Mouse (Mus musculus): ENCODE measurements around the gene Wdr73.

Gene Wdr73

GRCm38 (mm10) chr7:80900944-80901501 is at the start of gene Wdr73:
TSS of gene Wdr73 (minus strand) at chr7:80901269.
- peak; percentile 42; the same call in 1 of the 2 replicates for TF ChIP-seq GATA4 (IDR thresholded peaks at IDR 0.05; ENCODE audit: insufficient replicate concordance, low read length)

- no peak for TF ChIP-seq GATA4 (IDR thresholded peaks at IDR 0.05; ENCODE audit: insufficient replicate concordance, low read length)
Observed at GRCm38 (mm10) chr7:80947445-80948350, 46.6 kb upstream of the Wdr73 start, which contains the start of gene Sec11a. TSS of gene Sec11a (minus strand) at chr7:80947780.

GRCm38 (mm10) chr7:80939808-80940207 is 38.7 kb upstream of the Wdr73 start:
- no peak for TF ChIP-seq GATA4 (IDR thresholded peaks at IDR 0.05; ENCODE audit: insufficient replicate concordance, low read length)

- TF ChIP-seq GATA4 (IDR thresholded peaks at IDR 0.05; ENCODE audit: insufficient replicate concordance, low read length): no peak
Observed at GRCm38 (mm10) chr7:80935834-80936233, 34.8 kb upstream of the Wdr73 start.

GRCm38 (mm10) chr7:80932777-80933176 is 31.7 kb upstream of the Wdr73 start:
- TF ChIP-seq GATA4 (IDR thresholded peaks at IDR 0.05; ENCODE audit: insufficient replicate concordance, low read length): no peak

DNA sequence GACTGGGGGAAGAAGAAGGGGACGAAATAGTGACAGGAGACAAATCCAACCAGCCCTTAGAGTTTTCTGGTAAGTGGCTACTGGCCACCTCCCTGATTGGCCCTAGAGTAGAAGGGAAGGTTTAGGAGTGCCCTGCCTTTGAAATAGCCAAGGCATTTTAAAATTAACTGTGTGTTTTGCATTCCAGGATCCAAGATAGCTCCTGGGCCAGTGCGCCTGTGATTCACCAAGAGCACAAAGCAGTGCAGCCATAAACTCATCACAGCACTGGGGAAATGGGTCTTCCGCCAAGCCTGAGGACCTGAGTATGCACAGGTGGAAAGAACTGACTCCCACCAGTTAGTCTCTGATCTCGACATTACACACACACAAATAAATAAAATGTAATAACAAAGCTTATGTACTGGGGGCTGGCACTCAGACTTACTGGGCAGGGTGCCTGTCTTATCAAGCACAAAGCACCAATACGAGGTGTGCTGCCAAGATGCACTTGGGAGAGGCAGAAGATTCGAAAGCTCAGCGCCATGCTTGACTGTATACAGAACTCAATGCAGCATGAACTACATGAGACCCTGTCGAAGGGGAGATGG is 30.6 kb upstream of the Wdr73 start:
- TF ChIP-seq GATA4 (IDR thresholded peaks at IDR 0.05; ENCODE audit: insufficient replicate concordance, low read length): no peak

DNA sequence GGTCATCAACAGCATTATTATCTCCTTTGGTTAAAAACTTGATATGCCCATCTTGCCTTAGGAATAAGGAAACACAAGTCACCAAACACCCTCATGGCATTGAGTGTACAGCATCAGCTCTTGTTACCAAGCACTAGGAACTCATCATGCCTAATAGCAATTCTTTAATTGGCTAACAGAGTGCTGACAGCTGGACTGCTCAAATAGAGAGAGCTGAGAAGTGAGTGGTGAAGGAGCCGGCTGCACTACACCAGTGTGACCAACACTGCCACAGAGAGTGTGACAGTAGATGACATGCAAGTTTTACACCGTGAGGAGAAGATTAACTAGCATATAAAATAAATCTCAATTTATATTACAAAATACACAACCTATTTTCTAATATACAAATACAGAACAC is 22.1 kb upstream of the Wdr73 start:
- TF ChIP-seq GATA4 (IDR thresholded peaks at IDR 0.05; ENCODE audit: insufficient replicate concordance, low read length): no peak

GRCm38 (mm10) chr7:80919647-80920008 is 18.6 kb upstream of the Wdr73 start:
- no peak for TF ChIP-seq GATA4 (IDR thresholded peaks at IDR 0.05; ENCODE audit: insufficient replicate concordance, low read length)

DNA sequence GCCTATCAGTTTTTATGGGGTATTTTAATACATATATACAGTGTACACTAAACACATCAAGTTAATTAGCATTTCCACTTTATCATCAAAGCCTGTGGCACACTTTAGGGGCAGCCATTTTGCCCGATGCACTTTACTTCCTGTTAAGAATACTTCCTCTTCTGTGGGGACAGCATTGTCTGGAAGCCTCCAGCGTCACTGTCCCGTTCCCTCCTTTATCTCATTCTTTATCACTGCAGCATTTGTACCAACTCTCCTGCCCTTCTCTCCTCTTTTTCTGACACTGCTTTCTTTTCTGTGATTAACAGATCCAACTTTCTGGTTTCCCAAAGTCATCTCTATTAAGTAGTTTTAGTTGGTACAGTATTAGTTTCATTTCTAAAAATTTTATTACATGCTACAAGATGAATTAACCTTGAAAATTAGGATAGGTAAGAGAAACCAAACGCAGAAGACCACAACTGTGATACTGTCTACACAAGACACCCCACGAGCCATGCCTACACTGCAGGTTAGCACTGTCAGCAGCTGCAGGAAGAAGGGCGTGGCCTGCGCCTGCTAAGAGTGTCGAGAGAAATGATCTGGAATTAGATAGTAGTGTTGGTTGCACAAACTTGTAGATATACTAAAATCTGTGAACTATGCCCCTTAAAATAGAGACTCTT is 18.0 kb upstream of the Wdr73 start:
- no peak for TF ChIP-seq GATA4 (IDR thresholded peaks at IDR 0.05; ENCODE audit: insufficient replicate concordance, low read length)

DNA sequence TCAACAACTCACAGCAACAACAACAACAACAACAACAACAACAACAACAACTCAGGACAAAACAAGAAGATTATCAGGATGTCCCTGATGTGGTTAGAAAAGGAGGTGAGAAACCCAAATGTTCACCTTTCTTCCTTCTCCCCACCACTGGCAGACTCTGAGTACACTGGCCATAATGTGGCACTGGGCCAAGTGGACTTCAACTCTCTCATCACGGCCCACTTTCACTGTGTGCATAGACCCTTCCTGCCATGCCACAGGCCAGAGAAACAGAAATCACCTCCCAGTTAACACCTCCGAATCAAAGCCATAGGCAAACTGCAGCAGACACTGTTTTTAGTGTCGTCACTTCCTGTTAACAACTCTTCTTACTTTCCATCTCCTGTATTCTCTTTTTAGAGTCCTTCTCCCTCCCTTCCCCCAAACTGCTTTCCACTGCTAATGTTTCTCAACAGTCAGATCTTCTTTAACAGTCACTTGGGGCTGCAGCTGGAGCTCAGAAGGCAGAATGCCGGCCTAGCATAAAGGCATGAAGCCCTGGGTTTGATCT is 16.9 kb upstream of the Wdr73 start:
- no peak for TF ChIP-seq GATA4 (IDR thresholded peaks at IDR 0.05; ENCODE audit: insufficient replicate concordance, low read length)

- TF ChIP-seq GATA4 (IDR thresholded peaks at IDR 0.05; ENCODE audit: insufficient replicate concordance, low read length): no peak
Observed at GRCm38 (mm10) chr7:80912496-80912895, 11.4 kb upstream of the Wdr73 start.

DNA sequence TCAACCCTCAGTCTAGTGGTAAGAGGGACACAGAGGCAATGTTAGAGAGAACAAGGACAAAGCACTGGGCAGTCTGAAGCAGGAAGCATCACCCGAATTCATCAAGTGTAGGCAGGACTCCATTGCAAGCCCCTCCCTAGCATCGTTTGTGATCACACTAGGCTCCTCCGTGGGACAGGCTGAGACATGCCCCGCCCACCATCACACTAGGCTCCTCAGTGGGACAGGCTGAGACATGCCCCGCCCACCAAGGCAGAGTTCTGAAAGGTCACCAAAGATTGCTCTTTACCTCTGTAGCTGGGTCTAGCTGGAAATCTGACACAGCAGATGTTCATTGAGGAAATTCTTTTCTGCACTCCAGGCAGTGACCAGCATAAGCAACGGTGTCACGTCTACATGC is 10.0 kb upstream of the Wdr73 start:
- TF ChIP-seq GATA4 (IDR thresholded peaks at IDR 0.05; ENCODE audit: insufficient replicate concordance, low read length): no peak

- TF ChIP-seq GATA4 (IDR thresholded peaks at IDR 0.05; ENCODE audit: insufficient replicate concordance, low read length): no peak
Observed at GRCm38 (mm10) chr7:80904921-80905515, 3.9 kb upstream of the Wdr73 start, which contains the start of gene Nmb. TSS of gene Nmb (minus strand) at chr7:80905076.

DNA sequence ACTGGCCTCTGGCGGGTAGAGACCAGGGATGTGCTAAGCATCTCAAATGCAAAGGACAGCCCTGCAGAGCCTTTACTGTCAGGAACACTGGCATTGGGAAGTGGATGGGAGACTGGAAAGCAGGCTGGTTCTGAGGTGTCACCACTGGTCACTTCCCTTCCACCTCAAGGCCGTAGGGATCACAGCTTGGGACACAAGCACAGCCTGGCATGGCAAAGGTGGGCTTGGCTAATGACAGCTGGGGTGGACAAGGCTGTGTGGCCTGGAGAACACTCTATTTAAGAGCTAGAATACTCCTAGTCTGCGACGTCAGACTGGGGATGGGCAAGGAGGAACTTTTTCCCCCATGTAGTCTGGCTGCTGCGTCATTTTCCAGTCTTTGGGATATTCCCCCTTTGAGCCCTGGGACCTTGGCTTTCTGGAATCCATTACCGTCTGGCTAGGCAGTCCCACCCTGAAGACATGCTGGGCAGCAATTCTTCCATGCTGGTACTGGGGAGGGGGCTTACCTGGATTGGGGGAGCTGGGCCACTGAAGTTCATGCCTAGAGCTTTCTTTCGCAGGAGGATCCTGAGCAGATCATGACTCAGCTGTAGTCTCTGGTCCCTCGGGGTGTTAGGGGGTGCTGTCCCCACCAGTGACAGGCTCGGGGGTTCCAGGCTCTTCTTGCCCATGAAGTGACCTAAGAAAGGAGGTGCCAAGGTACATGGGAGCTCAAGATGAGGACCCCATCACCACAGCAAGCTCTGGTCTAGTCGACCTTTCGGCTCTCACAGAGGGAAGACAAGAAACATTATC is 2.8 kb upstream of the Wdr73 start:
- TF ChIP-seq GATA4 (IDR thresholded peaks at IDR 0.05; ENCODE audit: insufficient replicate concordance, low read length): no peak
